Mouse (Mus musculus) G1E (cell line): ENCODE data around the gene Hist1h2ad. TPM values are rescaled to one million over a fixed set of nuclear protein-coding genes. Genes with fewer than 3 reads are reported as not detected.
"Not testable (repeated sequence)": the region's sequence is repeated elsewhere in the genome, so short reads cannot be mapped to it uniquely, and the experiment has no call there.

ENCODE experiments used
- ATAC-seq: 2 replicates; pipeline ENCODE4 v1.8.0; 2016; ENCODE audit warnings: mild to moderate bottlenecking; ENCODE audit not compliant: insufficient number of reproducible peaks, poor library complexity, low FRiP score, severe bottlenecking; ENCODE audit errors: extremely low read depth
- DNase-seq: peaks from one replicate; pipeline ENCODE4 v3.0.0; 2012; ENCODE audit warnings: low spot score
- H3K27me3 ChIP-seq: 2 replicates; pipeline ENCODE4 v1.6.1; 2012; ENCODE audit warnings: mild to moderate bottlenecking, low read length, inconsistent platforms; ENCODE audit not compliant: insufficient read depth
- H3K36me3 ChIP-seq: replicated peaks from 2 replicates; pipeline ENCODE3; 2012; ENCODE audit warnings: mild to moderate bottlenecking, inconsistent platforms
- H3K4me1 ChIP-seq: 2 replicates; pipeline ENCODE4 v1.6.1; 2012; ENCODE audit warnings: low read depth, low read length, inconsistent platforms, mixed read lengths; ENCODE audit not compliant: insufficient read depth
- H3K4me3 ChIP-seq: 2 replicates; pipeline ENCODE4 v1.5.1; 2012; ENCODE audit warnings: low read depth, mild to moderate bottlenecking, inconsistent platforms, low read length, moderate library complexity, mixed read lengths
- H3K9me3 ChIP-seq: replicated peaks from 2 replicates; pipeline ENCODE4 v1.6.1; 2012; ENCODE audit warnings: inconsistent platforms
- CTCF ChIP-seq: IDR thresholded peaks from 2 replicates; pipeline ENCODE4 v1.5.1; 2012; ENCODE audit warnings: low read depth, low read length, inconsistent platforms, mixed read lengths
- GATA1 ChIP-seq: IDR thresholded peaks from 2 replicates; pipeline ENCODE4 v1.6.1; 2012; ENCODE audit warnings: borderline replicate concordance, low read length, inconsistent platforms, mixed read lengths
- GATA2 ChIP-seq: IDR thresholded peaks from 2 replicates; pipeline ENCODE4 v1.6.1; 2012; ENCODE audit warnings: low read depth, low read length, inconsistent platforms, borderline replicate concordance
- POLR2AphosphoS5 ChIP-seq: IDR thresholded peaks from 2 replicates; pipeline ENCODE4 v1.6.1; 2012; ENCODE audit warnings: low read depth, low read length, inconsistent platforms; ENCODE audit not compliant: insufficient replicate concordance
- TAL1 ChIP-seq: conservative IDR thresholded peaks from 2 replicates; pipeline ENCODE4 v1.6.1; 2012; ENCODE audit warnings: low read depth, low read length, inconsistent platforms, mixed read lengths
- polyA plus RNA-seq: library from polyadenylated mRNA; stranded (reverse); fragments of >175 nt; gene quantifications from 2 replicates; pipeline ENCODE4 v1.2.3, GENCODE M21; 2012
- total RNA-seq, 2 experiments: library from RNA; stranded (forward) in 1 of 2; stranded (reverse) in 1 of 2; fragments of 200-1000 nt in 1 of 2; fragments of >200 nt in 1 of 2; fragmentation: Nextera tagmentation in 1 of 2; gene quantifications; 2 replicates each; pipeline ENCODE4 v1.2.3; 2014 to 2017

The Hist1h2ad gene
- total and polyA plus RNA-seq, 3 experiments, result 2.3 to 491 (median 7.3) TPM

- H3K36me3 ChIP-seq, H3K27me3 ChIP-seq, H3K9me3 ChIP-seq: not testable (repeated sequence)
- peaks cover 40% of the 10 kb centered on the region for H3K4me1 ChIP-seq
- ATAC-seq (peak; percentile 45), DNase-seq (peak; percentile 20)
- TF ChIP-seq POLR2AphosphoS5, result peak; percentile 93
- peak within 1 kb of the TSS; percentile 67 for H3K4me3 ChIP-seq
Measured at GRCm38 (mm10) chr13:23551146-23551834, 22.9 kb upstream of the Hist1h2ad start, which contains the start of gene Hist1h4f. Gene Hist1h4f (minus strand): TSS chr13:23551648.

GRCm38 (mm10) chr13:23551931-23552914, 22.0 kb upstream of the Hist1h2ad start:
- H3K4me1 ChIP-seq, result peaks cover 40% of the 10 kb centered on the region
- H3K4me3 ChIP-seq, result no peak overlapping the region
- TF ChIP-seq POLR2AphosphoS5 (no peak), GATA2 (no peak), TAL1 (no peak), CTCF (no peak), GATA1 (no peak)
- H3K27me3 ChIP-seq, result no peaks in the 10 kb centered on the region
- no peak for DNase-seq
- ATAC-seq, result no peak
- H3K9me3 ChIP-seq, result no peaks in the 10 kb centered on the region
- no peaks in the 10 kb centered on the region for H3K36me3 ChIP-seq

GRCm38 (mm10) chr13:23552962-23553361, 21.2 kb upstream of the Hist1h2ad start, which contains the start of gene Hist1h1d:
Gene Hist1h1d (plus strand): TSS chr13:23553262.
- Histone ChIP-seq H3K9me3 (no peaks in the 10 kb centered on the region), H3K4me1 (peaks cover 43% of the 10 kb centered on the region), H3K27me3 (no peaks in the 10 kb centered on the region), H3K4me3 (no peak within 1 kb of the TSS), H3K36me3 (no peaks in the 10 kb centered on the region)
- ATAC-seq (no peak), DNase-seq (no peak)
- no peak for TF ChIP-seq CTCF
- no peak for TF ChIP-seq POLR2AphosphoS5
- TF ChIP-seq GATA1, result no peak
- TF ChIP-seq TAL1, result no peak
- no peak for TF ChIP-seq GATA2

- ATAC-seq, result no peak
- no peaks in the 10 kb centered on the region for H3K9me3 ChIP-seq
- H3K36me3 ChIP-seq, result no peaks in the 10 kb centered on the region
- DNase-seq, result no peak
- TF ChIP-seq TAL1, result no peak
- no peak for TF ChIP-seq CTCF
- no peak for TF ChIP-seq POLR2AphosphoS5
- TF ChIP-seq GATA2, result no peak
- TF ChIP-seq GATA1, result no peak
- H3K4me3 ChIP-seq, result peak overlapping the region; percentile 68; the same call in 1 of the 2 replicates
- H3K4me1 ChIP-seq, result peaks cover 39% of the 10 kb centered on the region
- H3K27me3 ChIP-seq, result no peaks in the 10 kb centered on the region
Measured at GRCm38 (mm10) chr13:23554393-23554792, 19.8 kb upstream of the Hist1h2ad start.

GRCm38 (mm10) chr13:23554925-23555838, 19.0 kb upstream of the Hist1h2ad start:
- peaks cover 37% of the 10 kb centered on the region for H3K4me1 ChIP-seq
- peak; percentile 47 for ATAC-seq
- TF ChIP-seq CTCF (no peak), POLR2AphosphoS5 (0 out of 2 replicates have a peak, but pooled peaks have one; percentile 89), TAL1 (no peak)
- H3K4me3 ChIP-seq, result peak overlapping the region; percentile 68
- no peaks in the 10 kb centered on the region for H3K36me3 ChIP-seq
- H3K9me3 ChIP-seq, result no peaks in the 10 kb centered on the region
- no peaks in the 10 kb centered on the region for H3K27me3 ChIP-seq
- DNase-seq, result peak; percentile 14
